Mouse (Mus musculus) embryonic facial prominence, embryonic 10.5 days (tissue): ENCODE results near the gene Dot1l. TPM values are rescaled to one million over a fixed set of nuclear protein-coding genes. Genes with fewer than 3 reads are reported as not detected.
A peak's percentile ranks its signal among the peaks of the same experiment; 100 is the strongest.

ENCODE experiments used
- DNase-seq: peaks from one replicate; pipeline ENCODE4 v3.0.0-alpha.2; 2017; ENCODE audit warnings: low spot score
- H3K27ac ChIP-seq: fragments of 300-500 bp; sonication (generic); replicated peaks from 2 replicates; pipeline ENCODE4 v1.5.1; 2016; ENCODE audit warnings: mild to moderate bottlenecking
- H3K27me3 ChIP-seq: fragments of 300-500 bp; sonication (generic); replicated peaks from 2 replicates; pipeline ENCODE4 v1.6.1; 2016; ENCODE audit warnings: low read depth, mild to moderate bottlenecking; ENCODE audit not compliant: poor library complexity, severe bottlenecking
- H3K36me3 ChIP-seq: fragments of 300-500 bp; sonication (generic); replicated peaks from 2 replicates; pipeline ENCODE4 v1.6.1; 2016; ENCODE audit warnings: mild to moderate bottlenecking, moderate library complexity
- H3K4me1 ChIP-seq: fragments of 300-500 bp; sonication (generic); 2 replicates; pipeline ENCODE4 v1.6.1; 2016
- H3K4me3 ChIP-seq: fragments of 300-500 bp; sonication (generic); 2 replicates; pipeline ENCODE4 v1.5.1; 2016; ENCODE audit warnings: mild to moderate bottlenecking, moderate library complexity
- H3K9me3 ChIP-seq: fragments of 300-500 bp; sonication (generic); 2 replicates; pipeline ENCODE4 v1.6.1; 2016; ENCODE audit warnings: mild to moderate bottlenecking
- WGBS: fragments of 180-500 bp; shearing (Covaris S2); methylation state at CpG from one replicate; pipeline ENCODE4 v1.1.7; 2016; 5-methylcytosine and 5-hydroxymethylcytosine counted together
- polyA plus RNA-seq: library from polyadenylated mRNA; unstranded; fragments of >200 nt; fragmentation: Nextera tagmentation; extraction: Ambion mirVana; gene quantifications from 2 replicates; pipeline ENCODE4 v1.2.1, GENCODE M21; 2016

The Dot1l gene
- polyA plus RNA-seq, result 23.5 and 25.0 TPM in 2 replicates

- 1% methylated on average over 57 of the region's 57 CpGs for WGBS
- Histone ChIP-seq H3K4me1 (peaks cover 63% of the 10 kb centered on the region), H3K36me3 (no peaks in the 10 kb centered on the region), H3K4me3 (peak within 1 kb of the TSS; percentile 99), H3K27ac (peak within 1 kb of the TSS; percentile 99), H3K9me3 (no peaks in the 10 kb centered on the region), H3K27me3 (no peaks in the 10 kb centered on the region)
- peak; percentile 99 for DNase-seq
Measured at GRCm38 (mm10) chr10:80754594-80755290, at the start of gene Dot1l. Gene Dot1l, plus strand, starts transcription at chr10:80755206.

- 74% methylated on average over 3 of the region's 3 CpGs for WGBS
- no peaks in the 10 kb centered on the region for H3K27me3 ChIP-seq
- peaks cover 55% of the 10 kb centered on the region for H3K36me3 ChIP-seq
- H3K4me3 ChIP-seq, result no peak overlapping the region
- peaks cover 31% of the 10 kb centered on the region for H3K4me1 ChIP-seq
- H3K27ac ChIP-seq, result no peak overlapping the region
- no peak for DNase-seq
- no peaks in the 10 kb centered on the region for H3K9me3 ChIP-seq
Measured at GRCm38 (mm10) chr10:80705479-80705878, 49.5 kb upstream of the Dot1l start.

DNA sequence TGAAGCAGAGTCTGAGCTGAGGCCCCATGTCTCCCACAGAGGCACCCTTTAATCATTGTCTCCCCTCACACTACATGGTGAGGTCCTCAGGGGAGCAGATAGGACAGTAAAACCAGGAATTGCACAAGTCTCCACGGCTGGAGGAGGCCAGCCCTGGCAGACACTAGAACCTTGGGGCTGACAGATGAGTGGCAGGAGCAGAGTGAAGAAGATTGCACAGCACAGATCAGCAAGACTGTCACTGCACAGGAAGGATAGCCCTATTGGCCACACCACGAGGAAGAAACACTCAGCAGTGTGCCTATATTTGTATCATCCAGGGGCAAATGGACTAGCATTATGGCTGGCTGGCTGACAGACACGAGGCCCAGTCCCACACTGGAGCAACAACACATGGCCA is 44.2 kb upstream of the Dot1l start:
- H3K4me3 ChIP-seq, result no peak overlapping the region
- DNase-seq, result no peak
- H3K4me1 ChIP-seq, result no peaks in the 10 kb centered on the region
- peaks cover 100% of the 10 kb centered on the region for H3K36me3 ChIP-seq
- H3K9me3 ChIP-seq, result no peaks in the 10 kb centered on the region
- no peaks in the 10 kb centered on the region for H3K27me3 ChIP-seq
- 92% methylated on average over 3 of the region's 3 CpGs for WGBS
- no peak overlapping the region for H3K27ac ChIP-seq

- Histone ChIP-seq H3K27me3 (no peaks in the 10 kb centered on the region), H3K4me3 (0 out of 2 replicates have a peak overlapping the region, but pooled peaks have one; percentile 1), H3K36me3 (peaks cover 100% of the 10 kb centered on the region), H3K4me1 (no peaks in the 10 kb centered on the region), H3K27ac (no peak overlapping the region), H3K9me3 (no peaks in the 10 kb centered on the region)
- 90% methylated on average over 1 of the region's 1 CpGs for WGBS
- no peak for DNase-seq
Measured at GRCm38 (mm10) chr10:80717281-80717680, 37.7 kb upstream of the Dot1l start.

DNA sequence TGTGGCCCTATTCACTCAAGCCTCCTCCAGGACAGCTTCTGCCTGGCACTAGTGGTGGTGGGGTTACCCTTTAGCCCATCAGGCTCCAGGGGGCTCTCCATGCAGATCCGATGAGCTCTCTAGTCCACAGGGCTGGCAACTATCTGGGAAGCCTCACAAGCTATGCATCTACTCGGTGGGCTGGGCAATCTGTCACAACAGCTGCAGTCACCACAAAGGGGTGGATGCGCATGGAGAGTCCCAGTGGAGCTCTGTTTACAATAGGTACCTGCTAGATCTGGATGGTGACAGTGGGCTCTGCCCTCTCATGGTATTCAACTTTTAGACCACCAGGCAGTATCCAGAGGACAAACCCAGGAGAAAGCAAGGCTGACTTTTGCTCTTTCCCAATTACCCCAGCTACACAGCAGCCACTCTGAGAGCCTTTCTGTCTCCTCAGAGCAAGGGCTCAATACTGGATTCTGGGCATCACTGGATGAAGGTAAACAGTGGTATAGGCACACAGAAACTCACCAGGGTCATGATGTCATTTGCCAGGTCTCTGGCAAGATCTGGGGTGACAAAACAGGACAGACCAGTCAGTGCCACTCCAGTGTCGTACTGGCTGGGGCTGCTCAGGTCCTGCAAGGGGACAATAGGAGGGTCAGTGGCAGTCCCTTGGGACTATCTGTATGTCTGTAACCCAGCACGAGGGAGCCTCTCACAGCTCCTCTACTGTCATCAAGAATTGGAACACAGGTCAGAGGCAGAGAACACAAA is 27.5 kb upstream of the Dot1l start:
- DNase-seq, result no peak
- 89% methylated on average over 5 of the region's 5 CpGs for WGBS
- Histone ChIP-seq H3K36me3 (peaks cover 100% of the 10 kb centered on the region), H3K9me3 (no peaks in the 10 kb centered on the region), H3K27ac (no peak overlapping the region), H3K4me1 (no peaks in the 10 kb centered on the region), H3K27me3 (no peaks in the 10 kb centered on the region), H3K4me3 (no peak overlapping the region)

DNA sequence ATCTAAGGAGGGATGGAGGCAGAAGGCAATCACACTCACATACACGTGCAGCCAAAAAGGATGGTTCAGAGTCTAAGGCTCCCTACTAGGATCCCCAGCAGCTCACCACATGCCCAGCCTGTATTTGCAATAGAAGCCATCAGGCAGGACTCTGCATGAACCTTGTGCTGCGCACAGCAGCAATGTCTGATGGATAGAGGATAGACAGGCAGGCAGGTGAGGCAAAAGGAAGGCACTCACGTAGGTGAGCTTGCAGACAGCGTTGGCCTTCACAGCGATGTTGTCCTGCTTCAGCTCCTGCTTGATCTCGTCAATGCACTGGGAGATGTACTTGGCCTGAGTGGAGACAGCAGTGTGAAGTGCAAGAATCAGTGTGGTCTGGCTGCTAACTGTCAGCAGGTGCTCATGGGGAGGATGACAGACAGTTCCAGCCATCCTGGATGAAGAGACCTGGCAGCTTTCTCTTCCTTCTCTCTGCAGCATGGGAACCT is 22.4 kb upstream of the Dot1l start:
- peaks cover 94% of the 10 kb centered on the region for H3K36me3 ChIP-seq
- no peak overlapping the region for H3K4me3 ChIP-seq
- DNase-seq, result no peak
- H3K9me3 ChIP-seq, result no peaks in the 10 kb centered on the region
- H3K4me1 ChIP-seq, result no peaks in the 10 kb centered on the region
- no peak overlapping the region for H3K27ac ChIP-seq
- WGBS, result 95% methylated on average over 6 of the region's 6 CpGs
- H3K27me3 ChIP-seq, result no peaks in the 10 kb centered on the region

- WGBS, result 86% methylated on average over 5 of the region's 5 CpGs
- peaks cover 78% of the 10 kb centered on the region for H3K36me3 ChIP-seq
- no peak for DNase-seq
- no peak overlapping the region for H3K27ac ChIP-seq
- H3K27me3 ChIP-seq, result no peaks in the 10 kb centered on the region
- H3K4me3 ChIP-seq, result no peak overlapping the region
- no peaks in the 10 kb centered on the region for H3K9me3 ChIP-seq
- H3K4me1 ChIP-seq, result peaks cover 19% of the 10 kb centered on the region
Measured at GRCm38 (mm10) chr10:80736731-80737130, 18.3 kb upstream of the Dot1l start.

DNA sequence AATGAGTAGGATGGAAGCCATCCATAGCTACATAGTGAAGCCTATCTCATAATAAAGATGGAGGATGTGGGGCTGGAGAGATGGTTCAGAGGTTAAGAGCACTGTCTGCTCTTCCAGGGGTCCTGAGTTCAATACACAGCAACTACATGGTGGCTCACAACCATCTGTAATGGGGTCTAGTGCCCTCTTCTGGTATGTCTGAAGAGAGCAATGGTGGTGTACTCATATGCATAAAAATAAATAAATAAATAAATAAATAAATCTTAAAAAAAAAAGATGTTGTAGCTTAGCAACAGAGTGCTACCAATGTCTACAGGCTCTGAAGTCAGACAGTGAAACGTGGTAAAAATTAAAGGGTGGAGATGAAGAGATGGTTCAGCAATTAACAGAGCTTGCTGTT is 16.3 kb upstream of the Dot1l start:
- Histone ChIP-seq H3K4me1 (peaks cover 25% of the 10 kb centered on the region), H3K9me3 (no peaks in the 10 kb centered on the region), H3K36me3 (peaks cover 59% of the 10 kb centered on the region), H3K4me3 (no peak overlapping the region), H3K27me3 (no peaks in the 10 kb centered on the region), H3K27ac (no peak overlapping the region)
- 75% methylated on average over 1 of the region's 1 CpGs for WGBS
- DNase-seq, result no peak

- no peak for DNase-seq
- H3K4me3 ChIP-seq, result peak overlapping the region; percentile 79
- H3K9me3 ChIP-seq, result no peaks in the 10 kb centered on the region
- H3K27ac ChIP-seq, result peak overlapping the region; percentile 92
- no peaks in the 10 kb centered on the region for H3K27me3 ChIP-seq
- WGBS, result 38% methylated on average over 5 of the region's 5 CpGs
- peaks cover 32% of the 10 kb centered on the region for H3K4me1 ChIP-seq
- peaks cover 36% of the 10 kb centered on the region for H3K36me3 ChIP-seq
Measured at GRCm38 (mm10) chr10:80741146-80741545, 13.9 kb upstream of the Dot1l start.

DNA sequence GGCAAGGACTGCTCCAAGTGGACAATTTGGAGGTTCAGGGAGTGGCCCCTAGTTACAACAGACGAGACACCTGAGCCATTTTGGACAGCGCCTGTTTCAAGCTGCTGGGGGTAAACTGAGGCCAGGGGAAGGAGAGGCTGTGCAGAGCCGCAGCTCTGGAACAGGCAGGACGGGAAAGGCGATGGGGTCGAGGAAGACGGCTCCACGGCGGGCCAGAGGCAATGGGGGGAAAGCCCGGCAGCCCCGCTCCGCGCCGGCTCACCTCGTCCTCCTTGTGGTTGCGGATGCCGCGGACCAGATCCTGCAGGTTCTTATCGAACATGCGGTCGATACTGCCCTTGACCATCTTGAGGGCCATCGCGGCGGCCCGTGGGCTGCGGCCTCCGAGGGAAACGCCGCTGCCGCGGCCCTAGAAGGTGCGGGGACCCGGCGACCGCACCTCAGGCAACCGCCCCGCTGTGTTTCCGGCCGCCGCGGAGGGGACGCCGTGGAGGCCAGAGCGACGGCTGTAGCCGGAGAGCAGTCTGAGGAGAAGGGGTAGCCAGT is 13.3 kb upstream of the Dot1l start:
- Histone ChIP-seq H3K9me3 (no peaks in the 10 kb centered on the region), H3K4me3 (peak overlapping the region; percentile 79), H3K27me3 (no peaks in the 10 kb centered on the region), H3K27ac (peak overlapping the region; percentile 92), H3K4me1 (peaks cover 32% of the 10 kb centered on the region), H3K36me3 (peaks cover 32% of the 10 kb centered on the region)
- under 1% methylated on average over 46 of the region's 46 CpGs for WGBS
- DNase-seq, result no peak

GRCm38 (mm10) chr10:80742180-80742978 is 12.6 kb upstream of the Dot1l start, which contains the start of gene Ap3d1:
Gene Ap3d1, minus strand, starts transcription at chr10:80742264.
- H3K4me3 ChIP-seq, result peak within 1 kb of the TSS; percentile 79
- WGBS, result 2% methylated on average over 25 of the region's 25 CpGs
- H3K9me3 ChIP-seq, result no peaks in the 10 kb centered on the region
- H3K27me3 ChIP-seq, result no peaks in the 10 kb centered on the region
- H3K4me1 ChIP-seq, result peaks cover 32% of the 10 kb centered on the region
- H3K27ac ChIP-seq, result peak within 1 kb of the TSS; percentile 92
- DNase-seq, result peak; percentile 98
- H3K36me3 ChIP-seq, result peaks cover 25% of the 10 kb centered on the region

DNA sequence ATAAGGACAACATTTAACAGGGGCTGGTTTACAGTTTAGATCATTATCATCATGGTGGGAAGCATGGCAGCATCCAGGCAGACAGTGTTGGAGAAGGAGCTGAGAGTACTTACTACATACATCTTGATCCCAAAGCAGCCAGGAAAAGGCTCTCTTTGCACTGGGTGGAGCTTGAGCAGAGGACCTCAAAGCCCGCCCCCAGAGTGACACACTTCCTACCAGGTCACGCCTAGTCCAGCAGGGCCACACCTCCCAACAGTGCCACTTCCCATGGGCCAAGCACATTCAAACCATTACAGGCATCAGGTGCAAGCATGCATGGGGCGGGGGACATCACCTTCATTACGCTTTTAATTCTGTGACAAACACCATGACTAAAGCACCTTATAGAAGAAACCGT is 10.7 kb upstream of the Dot1l start:
- H3K27me3 ChIP-seq, result no peaks in the 10 kb centered on the region
- peak; percentile 19 for DNase-seq
- no peak overlapping the region for H3K27ac ChIP-seq
- WGBS, result 40% methylated on average over 5 of the region's 5 CpGs
- H3K9me3 ChIP-seq, result no peaks in the 10 kb centered on the region
- peaks cover 36% of the 10 kb centered on the region for H3K4me1 ChIP-seq
- H3K36me3 ChIP-seq, result peaks cover 13% of the 10 kb centered on the region; the same call in 1 of the 2 replicates
- H3K4me3 ChIP-seq, result no peak overlapping the region
